Mouse (Mus musculus) lung, adult 2 months (tissue): ENCODE results near the gene Dcdc2a. TPM values are rescaled to one million over a fixed set of nuclear protein-coding genes. Genes with fewer than 3 reads are reported as not detected.

Experiments
- DNase-seq: peaks from one replicate; pipeline ENCODE4 v3.0.0; 2022
- H3K4me1 ChIP-seq: fragments of 200-500 bp; 2 replicates; pipeline ENCODE4 v1.6.1; 2011; ENCODE audit warnings: low read length; ENCODE audit not compliant: control insufficient read depth, insufficient read depth
- H3K4me3 ChIP-seq: fragments of 200-500 bp; replicated peaks from 2 replicates; pipeline ENCODE3; 2011; ENCODE audit warnings: low read depth, mild to moderate bottlenecking, control low read depth, low read length; ENCODE audit errors: extremely low read depth
- CTCF ChIP-seq: fragments of 200-500 bp; IDR thresholded peaks from 2 replicates; pipeline ENCODE4 v1.5.1; 2011; ENCODE audit warnings: mild to moderate bottlenecking, low read length, control low read depth; ENCODE audit not compliant: insufficient read depth
- POLR2A ChIP-seq: fragments of 200-500 bp; IDR thresholded peaks from 2 replicates; pipeline ENCODE4 v1.6.1; 2011; ENCODE audit warnings: low read depth, mild to moderate bottlenecking, control low read depth, low read length, borderline replicate concordance; ENCODE audit errors: extremely low read depth
- WGBS: fragments of 180-500 bp; shearing (Covaris S2); methylation state at CpG from one replicate; pipeline ENCODE4 v1.1.7; 2018; 5-methylcytosine and 5-hydroxymethylcytosine counted together
- polyA plus RNA-seq: library from polyadenylated mRNA; depleted of rRNA; stranded (reverse); fragments of >200 nt; gene quantifications from 2 replicates; pipeline ENCODE4 v1.2.3, GENCODE M21; 2012

Gene Dcdc2a
- polyA plus RNA-seq, 1 experiment, result 0.95 TPM

GRCm38 (mm10) chr13:25091347-25091746 is 35.5 kb downstream of the Dcdc2a start:
- TF ChIP-seq CTCF (no peak), POLR2A (no peak)
- no peaks in the 10 kb centered on the region for H3K4me1 ChIP-seq

GRCm38 (mm10) chr13:25093776-25094175 is 38.0 kb downstream of the Dcdc2a start:
- DNase-seq, result no peak
- TF ChIP-seq CTCF, result no peak
- TF ChIP-seq POLR2A, result no peak
- no peaks in the 10 kb centered on the region for H3K4me1 ChIP-seq
- no peak overlapping the region for H3K4me3 ChIP-seq
- WGBS, result 81% methylated on average over 4 of the region's 4 CpGs

More at GRCm38 (mm10) chr13:25091347-25091746, 35.5 kb downstream of the Dcdc2a start:
- no peak overlapping the region for H3K4me3 ChIP-seq
- no peak for DNase-seq
- WGBS, result 81% methylated on average over 5 of the region's 5 CpGs

GRCm38 (mm10) chr13:25094381-25094780 is 38.6 kb downstream of the Dcdc2a start:
- no peak for DNase-seq
- 57% methylated on average over 4 of the region's 4 CpGs for WGBS
- TF ChIP-seq POLR2A, result no peak
- no peak for TF ChIP-seq CTCF
- Histone ChIP-seq H3K4me3 (no peak overlapping the region), H3K4me1 (no peaks in the 10 kb centered on the region)

- TF ChIP-seq POLR2A, result no peak
- TF ChIP-seq CTCF, result no peak
- Histone ChIP-seq H3K4me1 (no peaks in the 10 kb centered on the region), H3K4me3 (no peak overlapping the region)
- WGBS, result 70% methylated on average over 8 of the region's 8 CpGs
- no peak for DNase-seq
These were observed 41.5 kb downstream of the Dcdc2a start for GRCm38 (mm10) chr13:25097348-25097747.

GRCm38 (mm10) chr13:25098578-25098977 is 42.8 kb downstream of the Dcdc2a start:
- Histone ChIP-seq H3K4me3 (no peak overlapping the region), H3K4me1 (no peaks in the 10 kb centered on the region)
- 55% methylated on average over 5 of the region's 5 CpGs for WGBS
- TF ChIP-seq CTCF (no peak), POLR2A (no peak)
- no peak for DNase-seq

- 65% methylated on average over 3 of the region's 3 CpGs for WGBS
These were observed 43.7 kb downstream of the Dcdc2a start for GRCm38 (mm10) chr13:25099508-25099907.

GRCm38 (mm10) chr13:25100581-25100980 is 44.8 kb downstream of the Dcdc2a start:
- no peak for DNase-seq
- Histone ChIP-seq H3K4me1 (no peaks in the 10 kb centered on the region), H3K4me3 (no peak overlapping the region)
- 74% methylated on average over 6 of the region's 6 CpGs for WGBS
- TF ChIP-seq POLR2A (no peak), CTCF (no peak)

More at GRCm38 (mm10) chr13:25099508-25099907, 43.7 kb downstream of the Dcdc2a start:
- TF ChIP-seq POLR2A, result no peak
- TF ChIP-seq CTCF, result no peak
- Histone ChIP-seq H3K4me1 (no peaks in the 10 kb centered on the region), H3K4me3 (no peak overlapping the region)
- DNase-seq, result no peak

- no peak for DNase-seq
- H3K4me1 ChIP-seq, result no peaks in the 10 kb centered on the region
- TF ChIP-seq CTCF, result no peak
- TF ChIP-seq POLR2A, result no peak
- no peak overlapping the region for H3K4me3 ChIP-seq
These were observed 49.9 kb downstream of the Dcdc2a start for GRCm38 (mm10) chr13:25105671-25106070.

- DNase-seq, result no peak
- TF ChIP-seq CTCF (no peak), POLR2A (no peak)
- Histone ChIP-seq H3K4me3 (no peak overlapping the region), H3K4me1 (no peaks in the 10 kb centered on the region)
- 67% methylated on average over 5 of the region's 5 CpGs for WGBS
These were observed 50.9 kb downstream of the Dcdc2a start for GRCm38 (mm10) chr13:25106740-25107139.

- no peak for DNase-seq
- WGBS, result 67% methylated on average over 3 of the region's 3 CpGs
- Histone ChIP-seq H3K4me1 (no peaks in the 10 kb centered on the region), H3K4me3 (no peak overlapping the region)
- TF ChIP-seq CTCF (no peak), POLR2A (no peak)
These were observed 52.5 kb downstream of the Dcdc2a start for GRCm38 (mm10) chr13:25108353-25108752.
